Mouse (Mus musculus) lung, postnatal 25 days (tissue): ENCODE measurements around the gene Dock1.

Source experiments
- DNase-seq: peaks from one replicate; pipeline ENCODE4 v3.0.0; 2022; ENCODE audit warnings: low spot score

Gene Dock1

DNA sequence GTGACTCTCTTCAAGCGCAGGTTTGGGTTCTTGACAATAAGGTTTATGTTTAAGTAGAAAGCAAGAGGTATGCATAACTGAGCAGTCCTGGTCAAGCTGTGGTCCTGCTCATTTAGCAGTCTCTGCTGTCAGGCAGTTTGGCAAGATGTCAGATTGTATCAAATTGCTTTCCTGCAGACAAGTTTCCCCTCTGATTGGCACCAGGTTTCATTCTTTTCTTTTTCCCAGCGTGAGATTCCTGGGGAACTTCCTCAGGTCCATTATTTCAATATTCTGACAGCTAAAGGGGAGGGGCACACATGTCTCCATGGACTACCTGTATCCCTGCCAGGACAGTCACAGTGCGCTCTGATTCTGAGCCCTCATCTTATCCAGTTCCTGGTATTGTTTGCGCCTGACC lies 153.4 kb downstream of the Dock1 start:
- DNase-seq: no peak

DNA sequence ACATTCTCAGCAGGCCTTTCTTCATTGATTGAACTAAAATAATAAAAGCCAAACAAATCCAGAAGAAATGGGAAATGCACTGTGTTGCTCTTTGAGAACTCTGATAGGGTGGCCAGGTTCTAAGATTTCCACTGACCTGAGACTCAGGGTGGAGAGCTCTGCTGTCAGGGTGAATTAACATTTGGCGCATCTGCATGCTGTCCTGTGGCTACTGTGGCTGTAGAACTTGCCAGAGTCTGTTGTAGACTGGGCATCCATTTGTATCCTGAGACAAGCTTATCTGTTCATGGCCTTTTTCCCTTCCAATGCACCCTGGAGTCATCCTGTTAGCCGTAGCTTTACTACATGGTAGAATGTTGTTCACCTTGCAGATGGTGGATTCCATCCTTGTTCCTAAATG lies 169.6 kb downstream of the Dock1 start:
- DNase-seq: no peak

DNA sequence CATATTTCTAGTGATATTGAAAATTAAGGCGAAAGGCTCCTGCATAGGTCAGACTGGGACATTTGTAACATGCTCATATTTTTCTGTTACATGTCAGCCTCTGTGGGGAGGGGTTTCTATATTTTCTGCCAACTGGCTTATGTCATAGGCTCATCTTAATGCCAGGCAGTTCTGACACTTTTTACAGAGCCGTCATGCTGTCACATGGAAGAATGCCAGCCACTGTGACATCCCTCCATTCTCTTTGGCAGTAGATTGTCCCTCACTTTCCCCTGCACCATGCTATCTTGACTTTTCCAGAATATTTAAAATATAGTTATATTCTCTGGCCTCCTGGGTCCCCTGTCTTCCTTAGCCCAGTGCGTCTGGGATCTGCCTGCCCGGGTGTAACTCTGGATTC lies 172.3 kb downstream of the Dock1 start:
- DNase-seq: no peak

DNA sequence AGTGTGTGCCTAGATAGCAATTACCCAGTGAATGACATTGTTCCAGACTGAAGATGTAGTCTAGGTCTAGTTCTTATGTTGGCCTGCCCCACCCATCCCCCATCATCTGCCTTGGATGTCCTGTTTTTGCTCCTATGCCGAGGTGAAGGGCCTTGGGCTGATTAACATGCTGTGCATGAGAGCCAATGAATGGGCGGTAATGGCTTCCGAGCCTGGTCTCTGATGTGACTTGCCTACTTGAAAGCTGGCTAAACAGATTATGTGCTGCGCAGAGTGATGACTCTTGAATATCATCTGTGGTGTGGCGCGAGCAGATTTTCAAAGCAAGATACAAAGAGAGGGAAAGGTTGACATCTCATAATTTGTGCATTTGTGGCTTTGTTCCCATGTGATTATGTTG lies 191.5 kb downstream of the Dock1 start:
- DNase-seq: no peak

DNA sequence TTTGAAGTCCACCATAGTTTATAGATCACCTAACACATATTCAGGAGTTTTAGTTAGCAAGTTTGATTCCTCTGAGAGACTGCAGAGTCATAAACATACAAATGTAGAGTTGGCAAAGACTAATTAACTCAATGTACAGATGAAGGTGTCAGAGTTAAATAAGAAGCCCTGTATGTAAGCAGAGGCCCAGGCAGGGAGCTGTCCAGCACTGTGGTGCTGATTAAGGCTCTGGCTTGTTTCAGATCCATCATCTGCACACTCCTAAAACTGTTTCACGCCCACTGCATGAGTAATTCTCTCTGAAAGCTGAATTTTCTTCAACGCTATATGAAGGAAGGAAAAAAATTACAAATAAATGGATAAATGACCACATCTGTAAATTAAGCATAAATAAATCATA lies 193.7 kb downstream of the Dock1 start:
- DNase-seq: peak; percentile 6

DNA sequence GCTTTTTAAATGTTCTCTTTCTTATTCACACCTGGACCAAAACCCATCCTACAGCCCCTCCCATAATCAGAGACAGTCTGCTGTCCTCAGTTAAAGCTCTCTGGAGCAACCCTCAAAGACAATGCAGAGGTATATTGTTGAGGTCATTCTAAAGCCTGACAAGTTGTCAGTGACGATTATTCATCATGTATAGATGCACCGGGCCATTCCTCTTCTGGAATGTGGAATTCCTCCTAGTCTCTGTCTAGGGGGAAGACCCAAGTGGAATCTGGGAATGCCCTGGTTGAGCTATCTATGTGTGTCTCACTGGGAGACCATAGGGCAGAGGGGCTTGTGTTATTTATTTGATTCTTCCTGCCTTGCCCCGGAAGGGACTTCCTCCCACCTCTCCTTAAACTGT lies 202.1 kb downstream of the Dock1 start:
- DNase-seq: no peak

DNA sequence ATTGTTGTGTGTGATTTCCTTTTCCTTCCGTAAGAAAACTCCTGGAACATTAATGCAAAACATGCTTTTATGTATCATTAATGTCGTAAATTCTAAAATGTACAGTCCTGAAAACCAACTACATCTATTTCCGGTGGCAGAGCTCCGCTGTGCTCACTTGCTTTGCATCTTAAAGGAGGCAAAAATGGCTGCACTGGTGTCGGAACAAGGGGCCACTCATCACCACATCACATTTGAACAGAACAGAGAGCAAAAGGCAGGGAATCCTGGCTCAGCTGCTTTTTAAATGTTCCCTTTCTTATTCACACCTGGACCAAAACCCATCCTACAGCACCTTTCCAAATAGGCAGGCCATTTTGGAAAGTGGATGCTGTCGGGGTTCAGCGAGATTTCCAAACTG lies 202.5 kb downstream of the Dock1 start:
- DNase-seq: no peak

DNA sequence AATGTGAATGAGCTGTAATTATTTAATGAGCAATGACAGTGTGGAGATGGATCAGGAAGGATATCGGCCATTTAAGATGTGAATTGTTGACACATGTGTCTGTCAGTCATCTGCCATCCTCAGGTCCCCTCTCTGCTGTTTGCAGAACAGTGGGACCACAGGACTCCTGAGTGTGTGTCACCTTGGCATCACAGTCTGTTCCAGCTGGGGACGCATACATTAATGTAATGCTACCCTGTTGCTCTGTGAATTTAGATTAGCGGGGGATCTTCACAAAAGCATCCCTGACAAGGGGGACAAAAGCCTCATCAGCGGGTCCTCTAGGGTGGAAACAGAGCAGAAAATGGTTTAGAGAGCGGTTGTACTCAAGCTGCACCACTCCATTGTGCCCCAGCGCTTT lies 208.5 kb downstream of the Dock1 start:
- no peak for DNase-seq

DNA sequence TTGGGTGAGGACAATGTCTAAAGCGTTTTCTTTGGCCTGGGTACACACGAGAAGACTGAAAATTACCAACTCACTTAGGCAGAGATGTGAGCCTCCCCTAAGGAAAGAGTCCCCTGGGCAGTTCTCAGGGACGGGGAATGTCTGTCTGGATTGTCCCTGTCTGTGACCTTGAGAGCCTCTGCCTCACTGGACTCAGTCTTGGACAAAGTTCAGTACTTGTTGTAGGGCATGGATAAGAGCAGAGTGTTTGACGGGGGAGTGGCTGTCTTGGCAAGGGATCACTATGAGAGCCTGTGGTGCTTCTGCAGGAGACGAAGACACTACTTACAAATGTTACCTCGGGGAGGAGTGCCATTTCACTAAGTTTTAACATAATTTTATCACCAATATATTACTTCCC lies 210.0 kb downstream of the Dock1 start:
- no peak for DNase-seq

DNA sequence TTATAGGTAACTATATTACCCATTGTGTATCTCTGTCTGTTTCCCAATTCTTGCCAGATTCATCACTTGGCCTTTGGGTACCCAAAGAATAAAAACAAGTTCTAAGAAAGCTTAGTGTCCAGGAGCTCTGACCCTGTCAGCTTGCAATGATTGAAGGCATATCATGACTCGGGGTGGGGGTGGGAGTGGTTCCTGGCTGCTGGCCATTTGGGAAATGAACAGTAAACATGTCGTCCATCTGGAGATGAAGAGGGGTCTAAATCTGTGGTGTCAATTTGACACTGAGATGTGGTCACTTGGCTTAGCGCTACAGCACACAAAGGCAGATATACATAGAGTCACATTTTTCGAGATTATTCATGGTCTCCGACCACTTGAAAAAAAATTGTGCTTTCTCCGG lies 213.1 kb downstream of the Dock1 start:
- DNase-seq: no peak

DNA sequence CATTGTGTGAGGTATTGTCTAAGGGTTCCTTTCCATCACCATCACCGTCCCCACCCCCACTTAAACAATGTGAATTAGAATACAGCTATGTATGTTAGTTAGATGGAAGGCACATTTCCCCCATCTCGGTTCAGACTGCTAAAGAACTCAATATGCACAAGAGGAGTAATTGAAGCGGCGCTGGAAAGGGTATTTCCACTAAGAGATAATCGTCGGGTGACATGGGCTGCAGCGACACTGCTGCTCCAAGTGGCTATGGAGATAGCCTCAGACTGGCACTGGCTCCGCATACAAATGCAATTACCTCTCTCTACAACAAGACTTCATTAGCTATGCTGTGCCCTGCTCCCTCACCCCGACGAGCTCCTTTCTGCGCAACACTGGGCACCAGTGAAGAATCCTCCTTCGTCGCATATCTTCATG lies 222.0 kb downstream of the Dock1 start:
- DNase-seq: no peak

DNA sequence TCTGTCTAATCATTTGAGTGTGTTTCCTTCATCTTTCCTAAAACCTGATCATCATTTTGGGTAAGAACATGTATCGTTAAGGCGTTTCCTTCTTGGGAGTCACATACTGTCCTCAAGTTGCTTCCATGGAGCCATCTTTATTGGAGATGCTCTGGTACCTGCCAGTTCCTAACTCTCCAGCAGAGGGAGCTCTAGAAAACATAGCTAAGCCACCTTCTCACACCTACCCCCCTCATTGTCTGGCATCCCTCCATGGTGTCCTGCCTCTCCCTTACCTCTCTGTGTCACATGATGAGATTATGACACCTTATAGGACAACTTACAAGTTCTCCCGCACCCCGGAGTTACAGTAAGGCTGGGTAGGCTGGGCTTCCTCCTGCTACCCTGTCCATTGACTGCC lies 222.5 kb downstream of the Dock1 start:
- DNase-seq: peak; percentile 2

DNA sequence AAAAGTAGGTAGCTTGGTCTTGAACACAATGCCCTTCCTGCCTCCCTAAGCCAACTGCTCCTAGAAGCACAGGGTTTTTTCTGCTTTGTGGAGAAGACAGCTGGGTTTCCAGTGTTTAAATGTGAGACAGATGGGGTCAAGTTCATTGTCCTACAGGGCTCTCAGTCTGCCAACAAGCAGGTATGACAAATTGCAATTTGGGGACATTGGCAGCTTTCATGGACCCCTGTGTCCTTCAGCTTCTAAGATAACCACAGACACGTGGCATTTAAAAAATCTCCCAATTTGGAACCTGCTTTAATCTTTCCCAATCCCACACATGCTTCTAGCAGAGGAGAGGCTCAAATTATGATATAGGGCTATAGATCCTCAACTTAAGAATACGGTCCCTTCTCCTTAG lies 224.2 kb downstream of the Dock1 start:
- no peak for DNase-seq

DNA sequence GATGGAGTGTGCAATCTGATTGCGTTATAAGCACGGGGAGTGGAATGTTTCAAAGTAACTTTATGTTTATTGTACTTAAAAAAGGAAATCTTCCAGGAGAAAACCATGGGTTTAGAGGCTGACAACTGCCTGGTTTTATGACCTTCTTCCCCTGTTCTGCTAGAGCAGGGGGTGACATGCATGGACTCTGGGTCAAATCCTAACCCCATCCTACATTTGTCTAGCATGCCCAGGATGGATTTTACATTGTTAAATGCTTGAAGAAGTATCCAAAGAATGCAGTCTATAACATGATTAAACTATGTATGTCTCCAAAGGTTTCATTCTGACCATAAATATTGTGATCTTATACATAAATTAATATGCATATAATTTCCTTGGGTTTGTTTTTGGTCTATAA lies 229.0 kb downstream of the Dock1 start:
- DNase-seq: no peak

DNA sequence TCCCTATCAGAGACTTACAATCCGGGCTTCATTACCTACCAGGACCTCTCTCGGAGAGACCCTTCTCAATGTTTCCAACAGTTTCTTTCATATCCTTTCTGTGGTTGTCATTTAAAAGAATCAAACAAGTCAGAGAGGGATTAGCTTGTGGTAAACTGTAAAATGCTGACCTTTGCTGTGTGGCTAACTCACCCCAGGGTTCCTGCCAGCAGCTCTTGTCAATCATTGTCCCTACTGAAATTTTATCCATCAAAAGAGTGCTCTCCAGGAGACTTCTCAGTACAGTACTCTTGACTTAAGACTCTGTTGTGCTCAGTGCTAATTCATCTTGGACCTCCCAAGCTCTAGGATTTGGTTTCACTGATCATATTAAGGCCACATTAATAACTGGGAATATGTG lies 231.5 kb downstream of the Dock1 start:
- no peak for DNase-seq

DNA sequence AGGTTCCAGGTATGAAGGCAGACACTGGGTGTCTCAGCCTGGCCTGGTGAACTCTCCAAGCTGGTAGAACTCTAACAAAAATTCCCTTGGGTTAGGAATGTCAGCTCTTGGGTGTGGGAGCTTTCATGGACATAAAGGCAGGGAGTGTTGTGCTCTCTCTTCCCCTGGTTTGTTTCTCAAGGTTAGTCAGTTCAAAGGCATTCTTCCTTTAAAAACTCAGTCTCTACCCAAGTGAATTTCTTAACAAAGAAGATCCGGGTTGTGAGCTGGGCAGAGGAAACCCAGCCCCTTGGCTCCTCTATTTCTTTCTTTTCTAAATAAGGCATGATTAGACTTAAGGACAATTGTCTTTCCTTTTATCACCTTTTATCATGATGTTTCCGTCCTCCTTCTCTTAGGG lies 261.4 kb downstream of the Dock1 start:
- DNase-seq: no peak

DNA sequence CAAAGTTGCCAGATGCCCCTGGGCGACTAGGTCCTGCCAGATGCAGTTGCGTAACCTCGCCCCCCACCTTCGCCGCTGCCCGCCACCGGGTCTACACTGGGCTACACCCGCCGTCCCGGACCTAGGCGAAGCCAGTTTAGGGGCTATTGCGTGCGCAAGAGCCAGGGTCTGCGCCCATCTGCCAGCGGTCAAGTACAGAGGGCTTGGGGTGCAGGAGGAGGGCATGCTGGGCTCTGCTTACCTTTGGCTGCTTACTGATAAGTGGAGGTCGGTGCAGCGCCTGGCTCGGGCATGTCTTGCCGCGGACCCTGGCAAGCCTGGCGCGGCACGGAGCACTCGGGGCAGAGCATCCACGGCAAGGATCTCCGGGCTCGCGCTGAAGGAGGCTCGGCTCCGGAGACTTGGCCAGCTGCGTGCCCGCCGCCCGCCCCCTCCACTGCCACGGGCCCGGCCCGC lies 267.0 kb downstream of the Dock1 start:
- DNase-seq: no peak

DNA sequence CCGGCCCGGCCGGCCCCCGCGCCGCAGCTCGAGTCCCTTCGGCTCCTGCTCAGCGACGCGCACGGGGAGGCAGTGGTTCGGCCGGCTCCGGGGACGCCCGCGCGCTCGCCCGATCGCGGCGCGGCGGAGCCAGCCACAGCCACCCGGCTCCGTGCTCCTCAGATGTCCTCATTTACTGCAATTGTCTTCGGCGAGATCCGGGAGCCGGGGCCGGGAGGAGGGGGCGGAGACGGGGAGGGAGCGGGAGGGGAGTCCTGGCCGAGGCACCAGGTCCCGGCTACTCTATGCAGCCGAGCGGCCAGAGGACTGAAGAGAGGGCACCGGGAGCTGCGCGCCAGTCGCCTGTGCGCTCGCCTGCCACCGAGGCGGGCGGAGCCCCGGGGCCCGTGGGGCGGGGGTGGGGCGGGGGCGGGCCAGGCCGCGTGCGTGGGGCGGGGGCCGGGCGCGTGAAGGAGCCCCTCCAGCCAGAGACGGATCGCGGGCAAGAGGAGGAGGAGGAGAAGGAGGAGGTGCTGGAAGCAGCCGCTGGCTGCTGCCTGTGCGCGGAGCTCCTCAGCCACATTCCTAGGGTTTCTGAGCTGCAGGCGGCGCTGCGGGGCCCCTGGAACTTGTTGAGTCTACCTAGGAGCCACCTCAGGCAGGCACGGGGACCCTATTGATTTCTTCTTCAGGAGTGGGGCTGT lies 267.6 kb downstream of the Dock1 start, which contains the start of gene Fam196a:
Gene Fam196a, minus strand, starts transcription at position 504 of the 683 bp plus-strand sequence.
- peak; percentile 16 for DNase-seq

DNA sequence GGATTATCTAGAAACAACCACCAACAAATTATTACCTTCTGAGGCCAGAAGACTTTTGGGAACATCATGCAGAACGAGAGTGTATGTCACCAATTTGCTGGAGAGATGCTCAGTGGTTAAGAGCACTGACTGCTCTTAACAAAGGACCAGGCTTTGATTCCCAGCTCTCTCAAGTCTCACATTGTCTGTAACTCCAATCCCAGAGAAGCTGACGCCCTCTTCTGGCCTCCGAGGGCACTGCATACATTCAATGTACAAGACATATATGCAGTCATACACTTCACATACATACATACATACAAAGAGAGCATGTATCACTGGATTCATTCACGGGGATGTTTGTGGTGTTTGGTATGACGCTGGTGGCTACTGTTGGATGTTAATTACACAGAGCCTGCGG lies 271.4 kb downstream of the Dock1 start:
- no peak for DNase-seq

DNA sequence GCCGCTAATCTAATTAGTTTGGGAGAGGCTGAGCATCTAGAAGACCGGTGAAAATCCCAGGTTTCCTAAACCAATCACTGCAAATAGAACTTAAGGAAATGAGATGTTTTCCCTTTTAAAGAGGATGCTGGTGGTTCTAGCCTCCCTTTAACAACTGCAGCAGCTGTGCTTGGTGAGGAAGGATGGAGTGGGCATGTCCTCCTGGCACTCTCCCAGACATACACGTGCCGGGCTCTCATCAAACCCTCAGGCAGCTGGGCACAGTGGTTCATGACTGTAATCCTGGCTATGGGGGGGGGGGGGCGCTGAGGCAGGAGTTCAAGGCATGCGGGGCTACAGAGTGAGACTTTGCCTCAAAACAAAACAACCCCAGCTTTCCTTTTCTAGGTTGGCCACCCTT lies 272.6 kb downstream of the Dock1 start:
- no peak for DNase-seq

DNA sequence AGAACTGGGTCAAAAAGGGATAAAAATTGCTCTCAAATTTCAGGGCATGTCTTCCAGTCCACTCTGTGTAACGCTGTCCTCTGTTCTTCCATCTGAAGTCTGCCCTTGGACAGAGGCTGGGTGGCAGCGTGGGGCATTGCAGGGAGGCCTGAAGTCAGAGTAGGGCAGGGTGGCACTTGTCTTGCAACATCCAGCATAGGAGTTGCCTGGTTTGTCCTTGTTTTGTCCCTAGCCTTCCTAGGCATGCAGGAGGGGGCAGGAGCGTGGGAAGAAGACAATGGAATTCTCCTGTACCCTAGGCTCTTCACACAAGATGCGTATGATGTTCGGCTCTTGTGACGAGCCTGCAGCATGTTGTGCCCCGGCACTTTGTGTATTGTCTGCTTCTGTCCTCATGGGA lies 273.2 kb downstream of the Dock1 start:
- no peak for DNase-seq

DNA sequence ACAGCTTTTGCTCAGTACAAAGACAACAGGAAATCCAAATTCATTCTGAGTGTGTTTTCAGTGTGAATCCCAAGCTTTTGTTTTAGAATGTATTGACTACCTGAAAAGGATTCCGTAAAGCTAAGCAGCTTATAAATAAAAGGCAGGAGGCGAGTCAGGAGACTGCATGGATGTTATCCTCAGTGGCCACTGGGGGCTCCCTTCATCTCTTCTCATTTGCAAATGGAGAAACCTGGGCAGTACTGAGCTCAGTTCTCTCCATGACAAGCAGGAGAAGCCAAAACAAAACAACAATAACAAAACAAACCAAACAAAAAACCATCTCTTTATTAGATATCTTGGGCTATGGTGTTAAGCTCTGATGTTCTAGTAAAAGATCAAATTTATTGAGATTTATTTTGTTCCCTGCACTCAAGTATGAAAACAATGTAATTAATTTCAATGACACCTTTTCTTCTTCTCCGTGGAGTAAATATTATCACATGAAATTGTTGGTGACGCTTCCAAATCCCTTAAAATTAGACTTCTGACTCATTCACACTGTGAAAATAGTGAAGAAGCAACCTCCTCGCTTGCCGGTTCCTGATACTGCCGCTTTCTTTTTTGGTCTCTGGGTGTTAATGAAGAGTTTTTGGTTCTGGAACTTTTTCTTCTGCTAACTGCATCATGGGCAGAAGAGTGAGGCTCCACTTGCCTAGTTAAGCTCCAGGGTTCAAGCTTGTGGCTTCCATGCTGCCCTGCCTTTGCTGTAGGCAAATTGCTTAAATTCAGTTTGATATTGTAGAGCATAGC lies 275.7 kb downstream of the Dock1 start:
- no peak for DNase-seq

DNA sequence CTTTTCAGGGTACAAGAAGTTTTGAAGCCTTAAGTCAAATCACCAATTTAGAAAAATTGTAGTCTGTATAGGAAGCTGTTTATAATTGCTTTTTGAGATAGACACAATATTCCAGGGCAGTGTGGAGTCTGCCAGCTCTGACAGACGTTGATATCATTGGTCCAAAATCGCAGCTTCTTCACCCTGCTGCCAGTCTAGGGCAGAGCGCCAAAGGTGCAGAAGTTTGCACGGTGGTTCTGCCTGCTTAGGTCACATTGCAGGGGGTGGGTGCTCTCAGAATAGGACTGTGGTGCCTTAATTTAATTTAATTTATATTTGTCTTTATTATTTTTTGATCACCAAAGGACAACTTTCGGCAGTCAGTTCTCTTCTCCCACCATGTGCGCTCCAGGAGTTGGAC lies 288.6 kb downstream of the Dock1 start:
- no peak for DNase-seq

DNA sequence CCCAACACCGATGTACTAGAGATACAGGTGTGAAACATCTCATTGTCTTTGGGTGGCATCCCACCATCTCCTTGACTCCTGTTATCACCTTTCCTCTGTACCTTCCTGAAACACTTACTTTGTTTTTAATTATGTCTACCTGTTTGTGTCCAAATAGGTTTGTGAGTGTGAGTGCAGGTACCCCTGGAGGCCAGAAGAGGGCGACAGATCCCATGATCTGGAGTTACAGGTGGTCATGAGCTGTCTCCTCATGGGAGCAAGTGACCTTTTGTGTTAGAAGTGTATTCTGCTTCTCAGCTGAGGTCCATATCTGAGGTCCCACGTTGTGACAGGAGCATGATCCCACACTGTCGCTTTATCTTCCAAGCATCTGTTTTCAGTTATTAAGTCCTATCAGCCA lies 290.4 kb downstream of the Dock1 start:
- no peak for DNase-seq
